Mouse (Mus musculus): Measurements from ENCODE around the gene Spdef. TPM values are rescaled to one million over a fixed set of nuclear protein-coding genes. Genes with fewer than 3 reads are reported as not detected.

Gene Spdef
- 1.6 and 1.8 TPM in 2 replicates for polyA plus RNA-seq (2015; fragmentation: Nextera tagmentation; extraction: Ambion mirVana)

- Histone ChIP-seq H3K27ac (no peak within 1 kb of the TSS), H3K27me3 (replicated peaks) (no peaks in the 10 kb centered on the region), H3K4me3 (no peak within 1 kb of the TSS), H3K4me1 (peaks cover 8% of the 10 kb centered on the region), H3K36me3 (replicated peaks) (no peaks in the 10 kb centered on the region), H3K4me2 (no peak within 1 kb of the TSS), H3K9me3 (no peaks in the 10 kb centered on the region), H3K9ac (no peak within 1 kb of the TSS)
- WGBS: 82% methylated on average over 10 of the region's 10 CpGs
- no peak for ATAC-seq (replicated peaks)
Observed at GRCm38 (mm10) chr17:27728770-27729169, at the start of gene Spdef. Spdef (minus strand) TSS chr17:27728955.

GRCm38 (mm10) chr17:27777823-27778222, 49.1 kb upstream of the Spdef start:
- no peak overlapping the region for H3K4me2 ChIP-seq
- WGBS: 85% methylated on average over 6 of the region's 6 CpGs

GRCm38 (mm10) chr17:27774198-27774597, 45.4 kb upstream of the Spdef start:
- no peaks in the 10 kb centered on the region for H3K36me3 ChIP-seq (replicated peaks)
- no peaks in the 10 kb centered on the region for H3K27me3 ChIP-seq (replicated peaks)
- H3K9ac ChIP-seq: no peak overlapping the region
- H3K27ac ChIP-seq: no peak overlapping the region
- 0 out of 2 replicates have a peak, but pooled peaks cover 2% of the 10 kb centered on the region for H3K4me1 ChIP-seq
- H3K4me3 ChIP-seq: no peak overlapping the region
- no peaks in the 10 kb centered on the region for H3K9me3 ChIP-seq
- WGBS: 92% methylated on average over 3 of the region's 3 CpGs
- ATAC-seq (replicated peaks): no peak
- H3K4me2 ChIP-seq: no peak overlapping the region

More at GRCm38 (mm10) chr17:27777823-27778222, 49.1 kb upstream of the Spdef start:
- Histone ChIP-seq H3K27ac (no peak overlapping the region), H3K4me1 (no peaks in the 10 kb centered on the region), H3K9ac (no peak overlapping the region), H3K36me3 (replicated peaks) (no peaks in the 10 kb centered on the region), H3K27me3 (replicated peaks) (no peaks in the 10 kb centered on the region), H3K9me3 (no peaks in the 10 kb centered on the region), H3K4me3 (no peak overlapping the region)
- no peak for ATAC-seq (replicated peaks)

GRCm38 (mm10) chr17:27771616-27772015, 42.9 kb upstream of the Spdef start:
- Histone ChIP-seq H3K27me3 (replicated peaks) (no peaks in the 10 kb centered on the region), H3K4me2 (no peak overlapping the region), H3K4me3 (no peak overlapping the region), H3K36me3 (replicated peaks) (no peaks in the 10 kb centered on the region), H3K9me3 (no peaks in the 10 kb centered on the region), H3K9ac (no peak overlapping the region), H3K4me1 (0 out of 2 replicates have a peak, but pooled peaks cover 2% of the 10 kb centered on the region), H3K27ac (no peak overlapping the region)
- WGBS: 91% methylated on average over 6 of the region's 6 CpGs
- ATAC-seq (replicated peaks): no peak

- WGBS: 61% methylated on average over 8 of the region's 8 CpGs
- H3K4me2 ChIP-seq: no peak overlapping the region
Observed at GRCm38 (mm10) chr17:27768817-27769542, 40.2 kb upstream of the Spdef start.

GRCm38 (mm10) chr17:27767543-27767942, 38.8 kb upstream of the Spdef start:
- no peak overlapping the region for H3K4me3 ChIP-seq
- H3K27me3 ChIP-seq (replicated peaks): no peaks in the 10 kb centered on the region
- H3K9me3 ChIP-seq: no peaks in the 10 kb centered on the region
- peaks cover 12% of the 10 kb centered on the region; the same call in 1 of the 2 replicates for H3K36me3 ChIP-seq (replicated peaks)
- no peak for ATAC-seq (replicated peaks)
- no peak overlapping the region for H3K4me2 ChIP-seq
- H3K4me1 ChIP-seq: 0 out of 2 replicates have a peak, but pooled peaks cover 2% of the 10 kb centered on the region
- no peak overlapping the region for H3K9ac ChIP-seq
- WGBS: 78% methylated on average over 12 of the region's 12 CpGs
- no peak overlapping the region for H3K27ac ChIP-seq

More at GRCm38 (mm10) chr17:27768817-27769542, 40.2 kb upstream of the Spdef start:
- no peaks in the 10 kb centered on the region for H3K27me3 ChIP-seq (replicated peaks)
- 0 out of 2 replicates have a peak, but pooled peaks cover 2% of the 10 kb centered on the region for H3K4me1 ChIP-seq
- peak; percentile 80; the same call in 1 of the 2 replicates for ATAC-seq (replicated peaks)
- H3K36me3 ChIP-seq (replicated peaks): peaks cover 12% of the 10 kb centered on the region; the same call in 1 of the 2 replicates
- H3K4me3 ChIP-seq: no peak overlapping the region
- H3K27ac ChIP-seq: no peak overlapping the region
- no peak overlapping the region for H3K9ac ChIP-seq
- no peaks in the 10 kb centered on the region for H3K9me3 ChIP-seq

- no peak overlapping the region for H3K4me2 ChIP-seq
- no peaks in the 10 kb centered on the region for H3K27me3 ChIP-seq (replicated peaks)
- H3K4me1 ChIP-seq: 0 out of 2 replicates have a peak, but pooled peaks cover 2% of the 10 kb centered on the region
- H3K9me3 ChIP-seq: no peaks in the 10 kb centered on the region
- H3K4me3 ChIP-seq: no peak overlapping the region
- peaks cover 12% of the 10 kb centered on the region; the same call in 1 of the 2 replicates for H3K36me3 ChIP-seq (replicated peaks)
- no peak overlapping the region for H3K27ac ChIP-seq
- no peak for ATAC-seq (replicated peaks)
- no peak overlapping the region for H3K9ac ChIP-seq
- WGBS: 81% methylated on average over 5 of the region's 5 CpGs
Observed at GRCm38 (mm10) chr17:27767120-27767519, 38.4 kb upstream of the Spdef start.

GRCm38 (mm10) chr17:27765066-27765465, 36.3 kb upstream of the Spdef start:
- Histone ChIP-seq H3K9ac (no peak overlapping the region), H3K36me3 (replicated peaks) (peaks cover 12% of the 10 kb centered on the region; the same call in 1 of the 2 replicates), H3K27ac (no peak overlapping the region), H3K4me2 (no peak overlapping the region), H3K4me3 (no peak overlapping the region), H3K4me1 (peaks cover 11% of the 10 kb centered on the region; the same call in 1 of the 2 replicates), H3K27me3 (replicated peaks) (no peaks in the 10 kb centered on the region), H3K9me3 (no peaks in the 10 kb centered on the region)
- no peak for ATAC-seq (replicated peaks)
- 97% methylated on average over 6 of the region's 6 CpGs for WGBS

- Histone ChIP-seq H3K27me3 (replicated peaks) (no peaks in the 10 kb centered on the region), H3K4me1 (peaks cover 11% of the 10 kb centered on the region; the same call in 1 of the 2 replicates), H3K4me2 (no peak overlapping the region), H3K27ac (no peak overlapping the region), H3K9ac (no peak overlapping the region), H3K9me3 (no peaks in the 10 kb centered on the region), H3K4me3 (no peak overlapping the region), H3K36me3 (replicated peaks) (peaks cover 12% of the 10 kb centered on the region; the same call in 1 of the 2 replicates)
- 90% methylated on average over 2 of the region's 2 CpGs for WGBS
- ATAC-seq (replicated peaks): no peak
Observed at GRCm38 (mm10) chr17:27764453-27764852, 35.7 kb upstream of the Spdef start.

- H3K9me3 ChIP-seq: no peaks in the 10 kb centered on the region
- no peak overlapping the region for H3K4me3 ChIP-seq
- peaks cover 12% of the 10 kb centered on the region; the same call in 1 of the 2 replicates for H3K36me3 ChIP-seq (replicated peaks)
- H3K9ac ChIP-seq: no peak overlapping the region
- peaks cover 9% of the 10 kb centered on the region; the same call in 1 of the 2 replicates for H3K4me1 ChIP-seq
- WGBS: 93% methylated on average over 11 of the region's 11 CpGs
- no peak overlapping the region for H3K4me2 ChIP-seq
- ATAC-seq (replicated peaks): no peak
- no peaks in the 10 kb centered on the region for H3K27me3 ChIP-seq (replicated peaks)
- H3K27ac ChIP-seq: no peak overlapping the region
Observed at GRCm38 (mm10) chr17:27762884-27763283, 34.1 kb upstream of the Spdef start.

GRCm38 (mm10) chr17:27761639-27762336, 33.0 kb upstream of the Spdef start:
- Histone ChIP-seq H3K27ac (no peak overlapping the region; the same call in 1 of the 2 replicates), H3K4me2 (no peak overlapping the region), H3K9ac (no peak overlapping the region), H3K9me3 (no peaks in the 10 kb centered on the region), H3K27me3 (replicated peaks) (no peaks in the 10 kb centered on the region), H3K4me3 (no peak overlapping the region), H3K4me1 (peaks cover 9% of the 10 kb centered on the region; the same call in 1 of the 2 replicates), H3K36me3 (replicated peaks) (peaks cover 12% of the 10 kb centered on the region; the same call in 1 of the 2 replicates)
- 28% methylated on average over 9 of the region's 9 CpGs for WGBS
- ATAC-seq (replicated peaks): peak; percentile 71; the same call in 1 of the 2 replicates

GRCm38 (mm10) chr17:27760169-27760568, 31.4 kb upstream of the Spdef start:
- 78% methylated on average over 6 of the region's 6 CpGs for WGBS
- ATAC-seq (replicated peaks): no peak
- no peaks in the 10 kb centered on the region for H3K9me3 ChIP-seq
- H3K9ac ChIP-seq: no peak overlapping the region
- H3K27ac ChIP-seq: no peak overlapping the region
- no peak overlapping the region for H3K4me3 ChIP-seq
- no peaks in the 10 kb centered on the region for H3K27me3 ChIP-seq (replicated peaks)
- peaks cover 7% of the 10 kb centered on the region; the same call in 1 of the 2 replicates for H3K36me3 ChIP-seq (replicated peaks)
- no peak overlapping the region for H3K4me2 ChIP-seq
- H3K4me1 ChIP-seq: peaks cover 12% of the 10 kb centered on the region; the same call in 1 of the 2 replicates

All from midbrain, embryonic 15.5 days (tissue).